Mouse (Mus musculus): ENCODE results near the gene Rpe. TPM values are rescaled to one million over a fixed set of nuclear protein-coding genes. Genes with fewer than 3 reads are reported as not detected.

Rpe gene
- total RNA-seq (2023): 66.5 and 86.9 TPM in 2 replicates

DNA sequence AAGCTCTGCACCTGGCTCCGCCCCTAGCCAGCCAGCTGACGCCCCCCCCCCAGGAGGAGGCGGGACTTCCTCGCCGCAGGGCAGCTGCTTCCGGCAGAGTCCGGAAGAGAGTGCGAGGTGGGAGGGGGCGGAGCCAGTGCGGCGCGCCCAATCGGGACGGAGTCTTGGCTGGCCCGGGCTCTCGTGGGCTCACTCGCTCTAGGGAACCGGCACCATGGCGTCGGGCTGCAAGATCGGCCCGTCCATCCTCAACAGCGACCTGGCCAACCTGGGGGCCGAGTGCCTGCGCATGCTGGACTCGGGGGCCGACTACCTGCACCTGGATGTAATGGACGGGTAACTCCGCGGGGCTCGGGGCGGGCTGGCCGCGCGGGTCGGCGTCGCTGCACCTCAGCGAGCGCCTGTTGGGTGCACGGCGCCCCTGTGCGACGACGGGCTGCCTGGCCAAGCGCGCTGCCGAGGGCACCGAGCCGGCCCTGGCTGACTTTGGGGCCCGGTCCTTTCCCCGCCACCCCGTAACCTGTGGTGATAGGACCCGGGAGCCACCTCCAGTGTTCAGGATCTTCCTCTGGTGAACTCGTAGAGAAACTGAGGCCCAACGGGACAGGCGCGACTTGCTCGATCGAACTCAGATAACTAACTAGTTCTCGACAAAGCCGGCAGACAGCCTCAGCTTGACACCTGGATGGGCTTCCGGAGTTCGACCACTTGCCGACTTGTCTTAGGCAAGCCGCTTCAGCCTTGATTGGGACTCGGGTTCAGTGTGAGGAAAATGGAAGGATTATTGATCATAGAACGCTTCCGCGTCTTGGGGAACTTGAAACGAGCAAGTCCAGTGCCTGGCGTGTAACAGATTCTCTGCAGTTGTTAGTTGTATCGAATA is at the start of gene Rpe:
Gene Rpe, plus strand, starts transcription at position 139 of the 883 bp plus-strand sequence.

Other genes starting within 250 kb of the Rpe start
- not detected in 2 replicates for gene Unc80, start 232.5 kb upstream of the Rpe start, total RNA-seq (2023)
- 10.8 and 16.8 TPM in 2 replicates for gene Kansl1l, start 116.7 kb downstream of the Rpe start, total RNA-seq (2023)
- gene Acadl, start 162.4 kb downstream of the Rpe start, total RNA-seq (2023): 33.2 and 41.4 TPM in 2 replicates
- not detected in 2 replicates for gene Myl1, start 244.6 kb downstream of the Rpe start, total RNA-seq (2023)

Measured in neutrophil, adult 65 days (primary cell).